Mouse (Mus musculus): ENCODE measurements at regions not wholly inside any gene's neighbourhood (a gene's known extent, or its start where the extent isn't known, plus 50 kb on each side); places are given as distances from the start of the nearest gene placed in this dataset.
A peak's percentile ranks its signal among the peaks of the same experiment; 100 is the strongest.
"Not testable (repeated sequence)": the region's sequence is repeated elsewhere in the genome, so short reads cannot be mapped to it uniquely, and the experiment has no call there.

- peak; percentile 24 for DNase-seq (ENCODE audit: low spot score)
Observed at GRCm38 (mm10) chr7:106616932-106617331, 63.5 kb downstream of the Olfr693 start.

GRCm38 (mm10) chr7:106612723-106613122 is 67.7 kb downstream of the Olfr693 start:
- DNase-seq (ENCODE audit: low spot score): no peak

GRCm38 (mm10) chr7:106580424-106580823 is 100.0 kb downstream of the Olfr693 start:
- DNase-seq (ENCODE audit: low spot score): no peak

GRCm38 (mm10) chr7:106568251-106568650 is 112.1 kb downstream of the Olfr693 start:
- not testable (repeated sequence) for DNase-seq (ENCODE audit: low spot score)

GRCm38 (mm10) chr7:106550881-106551575 is 129.4 kb downstream of the Olfr693 start:
- DNase-seq (ENCODE audit: low spot score): peak; percentile 61

GRCm38 (mm10) chr7:106529433-106530102 is 150.8 kb downstream of the Olfr693 start:
- DNase-seq (ENCODE audit: low spot score): not testable (repeated sequence)

- peak; percentile 39 for DNase-seq (ENCODE audit: low spot score)
Observed at GRCm38 (mm10) chr7:106529023-106529422, 151.4 kb downstream of the Olfr693 start.

- DNase-seq (ENCODE audit: low spot score): no peak
Observed at GRCm38 (mm10) chr7:106494851-106495250, 185.5 kb downstream of the Olfr693 start.

Data from thymus, postnatal 0 days (tissue).